Mouse (Mus musculus): ENCODE measurements around the gene Gm42674. TPM values are rescaled to one million over a fixed set of nuclear protein-coding genes. Genes with fewer than 3 reads are reported as not detected.

Gene Gm42674
- polyA plus RNA-seq (2015; fragmentation: Nextera tagmentation; extraction: Ambion mirVana): not detected in 2 replicates

GRCm38 (mm10) chr3:90601486-90602110, at the start of gene Gm42674:
TSS of gene Gm42674 (plus strand) at chr3:90601904.
- ATAC-seq (ENCODE audit: insufficient read depth): no peak
- Histone ChIP-seq H3K9me3 (replicated peaks) (no peaks in the 10 kb centered on the region), H3K27ac (replicated peaks) (no peak within 1 kb of the TSS), H3K36me3 (replicated peaks) (no peaks in the 10 kb centered on the region), H3K4me3 (replicated peaks) (no peak within 1 kb of the TSS), H3K4me1 (replicated peaks) (no peaks in the 10 kb centered on the region), H3K4me2 (no peak within 1 kb of the TSS), H3K9ac (no peak within 1 kb of the TSS), H3K27me3 (no peaks in the 10 kb centered on the region)
- 61% methylated on average over 11 of the region's 11 CpGs for WGBS (ENCODE audit: insufficient replicate concordance)

GRCm38 (mm10) chr3:90552231-90552630, 49.5 kb upstream of the Gm42674 start:
- Histone ChIP-seq H3K27me3 (peaks cover 4% of the 10 kb centered on the region; the same call in 1 of the 2 replicates), H3K36me3 (replicated peaks) (no peaks in the 10 kb centered on the region), H3K9ac (no peak overlapping the region), H3K9me3 (replicated peaks) (no peaks in the 10 kb centered on the region), H3K4me1 (replicated peaks) (no peaks in the 10 kb centered on the region), H3K27ac (replicated peaks) (no peak overlapping the region), H3K4me3 (replicated peaks) (no peak overlapping the region), H3K4me2 (no peak overlapping the region)
- WGBS (ENCODE audit: insufficient replicate concordance): 51% methylated on average over 2 of the region's 2 CpGs
- ATAC-seq (ENCODE audit: insufficient read depth): no peak

GRCm38 (mm10) chr3:90555954-90556353, 45.8 kb upstream of the Gm42674 start:
- H3K27me3 ChIP-seq: peaks cover 4% of the 10 kb centered on the region; the same call in 1 of the 2 replicates
- no peak overlapping the region for H3K9ac ChIP-seq
- H3K36me3 ChIP-seq (replicated peaks): no peaks in the 10 kb centered on the region
- no peaks in the 10 kb centered on the region for H3K4me1 ChIP-seq (replicated peaks)
- no peak overlapping the region for H3K27ac ChIP-seq (replicated peaks)
- 58% methylated on average over 5 of the region's 5 CpGs for WGBS (ENCODE audit: insufficient replicate concordance)
- no peak overlapping the region for H3K4me2 ChIP-seq
- no peak for ATAC-seq (ENCODE audit: insufficient read depth)
- H3K9me3 ChIP-seq (replicated peaks): no peaks in the 10 kb centered on the region
- no peak overlapping the region for H3K4me3 ChIP-seq (replicated peaks)

- H3K4me2 ChIP-seq: no peak within 1 kb of the TSS
- no peak within 1 kb of the TSS for H3K9ac ChIP-seq
- no peaks in the 10 kb centered on the region for H3K36me3 ChIP-seq (replicated peaks)
- H3K9me3 ChIP-seq (replicated peaks): no peaks in the 10 kb centered on the region
- peaks cover 4% of the 10 kb centered on the region; the same call in 1 of the 2 replicates for H3K27me3 ChIP-seq
- no peak for ATAC-seq (ENCODE audit: insufficient read depth)
- no peak within 1 kb of the TSS for H3K4me3 ChIP-seq (replicated peaks)
- no peaks in the 10 kb centered on the region for H3K4me1 ChIP-seq (replicated peaks)
- no peak within 1 kb of the TSS for H3K27ac ChIP-seq (replicated peaks)
- 61% methylated on average over 6 of the region's 6 CpGs for WGBS (ENCODE audit: insufficient replicate concordance)
Observed at GRCm38 (mm10) chr3:90560008-90560628, 41.6 kb upstream of the Gm42674 start, which contains the start of gene S100a3. TSS of gene S100a3 (plus strand) at chr3:90560578.

- Histone ChIP-seq H3K4me3 (replicated peaks) (no peak overlapping the region), H3K36me3 (replicated peaks) (no peaks in the 10 kb centered on the region), H3K4me2 (no peak overlapping the region), H3K27me3 (no peaks in the 10 kb centered on the region), H3K4me1 (replicated peaks) (no peaks in the 10 kb centered on the region), H3K27ac (replicated peaks) (no peak overlapping the region), H3K9me3 (replicated peaks) (no peaks in the 10 kb centered on the region), H3K9ac (no peak overlapping the region)
- 61% methylated on average over 5 of the region's 5 CpGs for WGBS (ENCODE audit: insufficient replicate concordance)
- ATAC-seq (ENCODE audit: insufficient read depth): no peak
Observed at GRCm38 (mm10) chr3:90574691-90575090, 27.0 kb upstream of the Gm42674 start.

GRCm38 (mm10) chr3:90575320-90575719, 26.4 kb upstream of the Gm42674 start:
- no peak overlapping the region for H3K4me3 ChIP-seq (replicated peaks)
- no peaks in the 10 kb centered on the region for H3K9me3 ChIP-seq (replicated peaks)
- no peak for ATAC-seq (ENCODE audit: insufficient read depth)
- no peaks in the 10 kb centered on the region for H3K4me1 ChIP-seq (replicated peaks)
- WGBS (ENCODE audit: insufficient replicate concordance): 62% methylated on average over 3 of the region's 3 CpGs
- no peak overlapping the region for H3K9ac ChIP-seq
- H3K27ac ChIP-seq (replicated peaks): no peak overlapping the region
- H3K4me2 ChIP-seq: no peak overlapping the region
- H3K27me3 ChIP-seq: no peaks in the 10 kb centered on the region
- H3K36me3 ChIP-seq (replicated peaks): no peaks in the 10 kb centered on the region

GRCm38 (mm10) chr3:90576351-90577001, 25.2 kb upstream of the Gm42674 start:
- Histone ChIP-seq H3K9ac (no peak overlapping the region), H3K4me1 (replicated peaks) (no peaks in the 10 kb centered on the region), H3K9me3 (replicated peaks) (no peaks in the 10 kb centered on the region), H3K4me2 (no peak overlapping the region), H3K27me3 (no peaks in the 10 kb centered on the region), H3K27ac (replicated peaks) (no peak overlapping the region), H3K36me3 (replicated peaks) (no peaks in the 10 kb centered on the region), H3K4me3 (replicated peaks) (no peak overlapping the region)
- no peak for ATAC-seq (ENCODE audit: insufficient read depth)
- 64% methylated on average over 10 of the region's 10 CpGs for WGBS (ENCODE audit: insufficient replicate concordance)

- Histone ChIP-seq H3K9me3 (replicated peaks) (no peaks in the 10 kb centered on the region), H3K4me1 (replicated peaks) (no peaks in the 10 kb centered on the region), H3K4me2 (no peak overlapping the region), H3K27me3 (no peaks in the 10 kb centered on the region), H3K4me3 (replicated peaks) (no peak overlapping the region), H3K27ac (replicated peaks) (no peak overlapping the region), H3K9ac (no peak overlapping the region), H3K36me3 (replicated peaks) (no peaks in the 10 kb centered on the region)
- WGBS (ENCODE audit: insufficient replicate concordance): 66% methylated on average over 7 of the region's 7 CpGs
- ATAC-seq (ENCODE audit: insufficient read depth): no peak
Observed at GRCm38 (mm10) chr3:90579433-90579832, 22.3 kb upstream of the Gm42674 start.

DNA sequence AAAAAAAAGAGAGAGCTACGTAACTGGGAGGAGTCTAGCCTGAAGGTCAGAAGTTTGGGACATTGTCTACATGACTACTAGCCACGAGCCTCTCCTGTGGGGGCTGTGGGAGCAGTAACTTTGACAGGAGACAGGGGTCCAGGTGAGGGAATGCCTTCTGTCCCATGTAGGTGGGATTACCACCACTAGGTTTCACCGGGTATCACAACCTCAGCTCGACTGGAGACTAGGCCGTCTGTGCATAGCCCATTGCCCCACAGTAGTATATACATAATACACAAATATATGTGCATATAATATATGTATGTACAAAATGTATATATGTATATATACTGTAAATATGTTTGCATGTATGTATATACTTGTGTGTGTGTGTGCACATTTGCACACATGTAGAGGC, 20.6 kb upstream of the Gm42674 start:
- no peak overlapping the region for H3K4me2 ChIP-seq
- H3K4me1 ChIP-seq (replicated peaks): no peaks in the 10 kb centered on the region; the same call in 1 of the 2 replicates
- no peaks in the 10 kb centered on the region for H3K9me3 ChIP-seq (replicated peaks)
- H3K4me3 ChIP-seq (replicated peaks): no peak overlapping the region
- ATAC-seq (ENCODE audit: insufficient read depth): no peak
- H3K9ac ChIP-seq: no peak overlapping the region
- no peaks in the 10 kb centered on the region for H3K27me3 ChIP-seq
- H3K36me3 ChIP-seq (replicated peaks): no peaks in the 10 kb centered on the region
- 67% methylated on average over 5 of the region's 5 CpGs for WGBS (ENCODE audit: insufficient replicate concordance)
- H3K27ac ChIP-seq (replicated peaks): no peak overlapping the region

- H3K9me3 ChIP-seq (replicated peaks): no peaks in the 10 kb centered on the region
- WGBS (ENCODE audit: insufficient replicate concordance): 95% methylated on average over 1 of the region's 1 CpGs
- H3K36me3 ChIP-seq (replicated peaks): no peaks in the 10 kb centered on the region
- no peak overlapping the region for H3K9ac ChIP-seq
- H3K27me3 ChIP-seq: no peaks in the 10 kb centered on the region
- no peak overlapping the region for H3K27ac ChIP-seq (replicated peaks)
- no peak overlapping the region for H3K4me2 ChIP-seq
- no peak overlapping the region for H3K4me3 ChIP-seq (replicated peaks)
- no peak for ATAC-seq (ENCODE audit: insufficient read depth)
- H3K4me1 ChIP-seq (replicated peaks): no peaks in the 10 kb centered on the region; the same call in 1 of the 2 replicates
Observed at GRCm38 (mm10) chr3:90582156-90582555, 19.5 kb upstream of the Gm42674 start.

- H3K27ac ChIP-seq (replicated peaks): no peak overlapping the region
- H3K27me3 ChIP-seq: no peaks in the 10 kb centered on the region
- 65% methylated on average over 4 of the region's 4 CpGs for WGBS (ENCODE audit: insufficient replicate concordance)
- H3K9ac ChIP-seq: no peak overlapping the region
- no peak overlapping the region for H3K4me3 ChIP-seq (replicated peaks)
- H3K9me3 ChIP-seq (replicated peaks): no peaks in the 10 kb centered on the region
- no peaks in the 10 kb centered on the region for H3K36me3 ChIP-seq (replicated peaks)
- H3K4me1 ChIP-seq (replicated peaks): no peaks in the 10 kb centered on the region; the same call in 1 of the 2 replicates
- H3K4me2 ChIP-seq: no peak overlapping the region
- no peak for ATAC-seq (ENCODE audit: insufficient read depth)
Observed at GRCm38 (mm10) chr3:90582556-90582955, 19.1 kb upstream of the Gm42674 start.
